7 mouse cellular contexts compared by ENCODE assay signal in the genomic region with DNA sequence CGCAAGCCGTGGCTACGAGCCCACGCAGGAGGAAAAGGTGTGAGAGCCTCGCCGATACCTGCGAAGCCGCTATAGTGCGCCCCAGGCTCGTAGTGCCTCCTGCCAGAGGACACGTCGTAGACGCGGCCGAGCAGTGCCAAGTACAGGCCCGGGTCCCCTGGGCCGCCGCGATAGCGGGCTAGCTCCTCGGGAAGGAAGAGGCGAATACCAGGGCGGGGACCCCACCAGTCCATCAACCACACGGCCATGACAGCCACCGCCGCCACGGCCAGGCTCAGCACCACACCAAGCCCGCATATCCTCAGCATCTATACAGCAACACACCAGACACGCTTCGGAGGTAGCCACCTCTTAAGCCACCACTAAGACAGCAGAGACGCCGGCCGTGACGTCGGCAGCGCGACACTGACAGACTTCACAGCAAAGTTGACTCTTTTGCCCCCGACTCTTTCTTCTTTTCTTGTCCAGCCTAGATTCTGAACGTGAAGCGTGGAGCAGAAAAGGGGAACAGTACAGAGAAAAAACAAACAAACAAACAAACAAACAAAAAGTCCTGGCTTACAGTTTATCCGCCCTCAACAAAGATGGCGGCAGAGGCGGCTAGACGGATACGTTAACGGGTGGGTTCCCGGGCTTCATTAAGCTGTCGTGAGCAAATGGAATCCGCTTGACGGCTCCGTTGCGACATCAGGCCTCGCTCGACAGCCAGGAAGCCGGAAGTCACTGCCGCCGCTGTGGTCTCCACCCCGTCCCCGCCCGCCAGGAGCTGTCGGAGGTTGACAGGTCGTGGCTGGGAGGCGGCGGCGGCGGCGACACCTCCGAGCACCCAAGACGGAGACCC. TPM values are rescaled to one million over a fixed set of nuclear protein-coding genes. Genes with fewer than 3 reads are reported as not detected.
DNase-seq lines count a peak whose midpoint lies in the region; ATAC-seq lines count a peak whose summit lies in the region.

Gene Cyb5d2 (minus strand): TSS at position 688 of the 841 bp plus-strand sequence.
Gene Zzef1 (plus strand): TSS at position 772 of the 841 bp plus-strand sequence.

- no peak within 1 kb of the TSS for H3K27ac ChIP-seq in embryonic facial prominence, embryonic 11.5 days (replicated peaks; ENCODE audit: low read depth, low read length)
- H3K27ac ChIP-seq in limb, embryonic 10.5 days: peak within 1 kb of the TSS; percentile 93
- peak within 1 kb of the TSS; percentile 93 for H3K27ac ChIP-seq in midbrain, embryonic 13.5 days

- ATAC-seq in embryonic facial prominence, embryonic 11.5 days (replicated peaks; ENCODE audit: insufficient number of reproducible peaks, low FRiP score, low TSS enrichment, low read depth): peak; percentile 93
- ATAC-seq in granulocyte monocyte progenitor cell, adult 5-6 weeks (replicated peaks; ENCODE audit: poor library complexity, severe bottlenecking): peak; percentile 95
- ATAC-seq in midbrain, embryonic 13.5 days: peak; percentile 96

- H3K9me3 ChIP-seq in embryonic facial prominence, embryonic 11.5 days (replicated peaks; ENCODE audit: control insufficient read depth, low read length): no peaks in the 10 kb centered on the region
- no peaks in the 10 kb centered on the region for H3K9me3 ChIP-seq in limb, embryonic 10.5 days (replicated peaks)
- H3K9me3 ChIP-seq in midbrain, embryonic 13.5 days: no peaks in the 10 kb centered on the region

- under 1% methylated on average over 69 of the region's 69 CpGs for WGBS in embryonic facial prominence, embryonic 11.5 days
- WGBS in limb, embryonic 10.5 days: under 1% methylated on average over 64 of the region's 69 CpGs
- under 1% methylated on average over 69 of the region's 69 CpGs for WGBS in midbrain, embryonic 13.5 days

- peak within 1 kb of the TSS; percentile 80 for H3K9ac ChIP-seq in embryonic facial prominence, embryonic 11.5 days (replicated peaks; ENCODE audit: low read length)
- H3K9ac ChIP-seq in midbrain, embryonic 13.5 days (replicated peaks): peak within 1 kb of the TSS; percentile 93

- 0 out of 2 replicates have a peak, but pooled peaks cover 2% of the 10 kb centered on the region for H3K4me1 ChIP-seq in embryonic facial prominence, embryonic 11.5 days (ENCODE audit: control insufficient read depth, insufficient read depth, low read length)
- H3K4me1 ChIP-seq in limb, embryonic 10.5 days: peaks cover 18% of the 10 kb centered on the region
- peaks cover 33% of the 10 kb centered on the region for H3K4me1 ChIP-seq in midbrain, embryonic 13.5 days (replicated peaks)

- H3K36me3 ChIP-seq in embryonic facial prominence, embryonic 11.5 days (replicated peaks; ENCODE audit: control insufficient read depth, insufficient read depth, low read depth, low read length): no peaks in the 10 kb centered on the region
- H3K36me3 ChIP-seq in limb, embryonic 10.5 days: no peaks in the 10 kb centered on the region
- H3K36me3 ChIP-seq in midbrain, embryonic 13.5 days: no peaks in the 10 kb centered on the region; the same call in 1 of the 2 replicates

- peak within 1 kb of the TSS; percentile 99 for H3K4me3 ChIP-seq in embryonic facial prominence, embryonic 11.5 days (ENCODE audit: low read depth, low read length)
- peak within 1 kb of the TSS; percentile 98 for H3K4me3 ChIP-seq in limb, embryonic 10.5 days
- H3K4me3 ChIP-seq in midbrain, embryonic 13.5 days (replicated peaks): peak within 1 kb of the TSS; percentile 100

- no peaks in the 10 kb centered on the region for H3K27me3 ChIP-seq in embryonic facial prominence, embryonic 11.5 days (ENCODE audit: control insufficient read depth, insufficient read depth, low read length)
- H3K27me3 ChIP-seq in limb, embryonic 10.5 days (ENCODE audit: low read depth, poor library complexity, severe bottlenecking): no peaks in the 10 kb centered on the region
- H3K27me3 ChIP-seq in midbrain, embryonic 13.5 days: no peaks in the 10 kb centered on the region

- H3K4me2 ChIP-seq in embryonic facial prominence, embryonic 11.5 days (ENCODE audit: low read depth, low read length): peak within 1 kb of the TSS; percentile 87
- H3K4me2 ChIP-seq in midbrain, embryonic 13.5 days (replicated peaks): peak within 1 kb of the TSS; percentile 97

- peak; percentile 97 for DNase-seq in adrenal gland, postnatal 14 days
- peak; percentile 98 for DNase-seq in embryonic facial prominence, embryonic 11.5 days (ENCODE audit: low spot score)
- peak; percentile 97 for DNase-seq in kidney, adult 11 months
- peak; percentile 92 for DNase-seq in limb, embryonic 10.5 days (ENCODE audit: low spot score)
- DNase-seq in spleen, adult 12 weeks (ENCODE audit: low spot score): peak; percentile 87

RNA-seq across cellular contexts. Expression of gene Cyb5d2, which starts in this region (rescaled TPM):
- 14.2 and 14.5 TPM in 2 replicates for total RNA-seq in adrenal gland, postnatal 14 days (2021)
- polyA plus RNA-seq in embryonic facial prominence, embryonic 11.5 days (2014; fragmentation: Nextera tagmentation; extraction: Ambion mirVana): 3.0 and 3.4 TPM in 2 replicates
- 2.2 and 3.2 TPM in 2 replicates for total RNA-seq in granulocyte monocyte progenitor cell, adult 5-6 weeks (2014; fragmentation: Nextera tagmentation)
- 4.4 and 9.7 TPM in 2 replicates for total RNA-seq in granulocyte monocyte progenitor cell, adult 5-6 weeks (2017)
- 3.6 and 4.7 TPM in 2 replicates for polyA plus RNA-seq in limb, embryonic 10.5 days (2016; fragmentation: Nextera tagmentation; extraction: Ambion mirVana)
- polyA plus RNA-seq in midbrain, embryonic 13.5 days (2015; fragmentation: Nextera tagmentation; extraction: Ambion mirVana): 7.0 and 7.7 TPM in 2 replicates

RNA-seq across cellular contexts. Expression of gene Zzef1, which starts in this region (rescaled TPM):
- 32.3 and 38.2 TPM in 2 replicates for total RNA-seq in adrenal gland, postnatal 14 days (2021)
- 5.9 and 6.1 TPM in 2 replicates for polyA plus RNA-seq in embryonic facial prominence, embryonic 11.5 days (2014; fragmentation: Nextera tagmentation; extraction: Ambion mirVana)
- total RNA-seq in granulocyte monocyte progenitor cell, adult 5-6 weeks (2014; fragmentation: Nextera tagmentation): 29.9 and 31.8 TPM in 2 replicates
- total RNA-seq in granulocyte monocyte progenitor cell, adult 5-6 weeks (2017): 21.6 and 22.1 TPM in 2 replicates
- polyA plus RNA-seq in limb, embryonic 10.5 days (2016; fragmentation: Nextera tagmentation; extraction: Ambion mirVana): 6.4 and 6.6 TPM in 2 replicates
- polyA plus RNA-seq in midbrain, embryonic 13.5 days (2015; fragmentation: Nextera tagmentation; extraction: Ambion mirVana): 14.2 TPM in 2 replicates
